Mouse (Mus musculus): ENCODE measurements around the gene Rtp4.

Rtp4 gene

DNA sequence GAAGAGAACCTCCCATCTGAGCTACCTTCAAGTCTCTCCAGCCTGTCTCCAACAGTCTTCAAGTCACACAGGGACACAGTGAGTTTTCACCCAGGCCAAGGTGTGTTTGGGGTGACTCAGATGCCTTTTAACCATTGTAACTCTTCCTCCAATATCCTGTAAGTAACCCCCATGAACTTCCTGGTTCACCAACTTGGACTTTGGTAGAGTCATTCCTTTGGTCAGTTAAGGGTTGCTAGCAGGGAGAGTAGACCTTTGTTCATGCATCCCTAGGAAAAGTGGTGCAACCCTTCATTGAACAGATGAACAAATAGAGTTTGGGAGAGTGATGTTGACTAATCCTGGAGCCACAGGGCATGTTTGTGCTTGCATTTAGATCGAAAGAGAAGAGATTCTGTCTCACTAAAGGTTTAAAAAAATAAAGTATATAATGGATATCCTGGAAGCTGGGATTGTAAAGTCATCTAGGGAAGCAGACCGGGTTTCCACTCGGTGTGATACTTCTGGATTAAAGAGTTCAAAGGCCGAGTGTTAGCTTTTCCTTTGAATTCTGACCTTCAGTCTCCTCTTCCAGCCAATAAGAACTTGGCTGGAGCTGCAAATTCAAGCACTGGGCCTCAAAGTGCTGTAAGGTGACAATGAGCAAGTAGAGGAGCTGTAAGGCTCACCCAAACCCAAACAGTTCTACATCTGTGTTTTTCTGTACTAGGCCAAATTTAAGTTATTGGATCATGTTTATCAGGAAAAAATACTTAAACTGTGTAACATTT, 8.7 kb upstream of the Rtp4 start:
- in situ Hi-C loops (cut with MboI, MseI), result no loop called here

DNA sequence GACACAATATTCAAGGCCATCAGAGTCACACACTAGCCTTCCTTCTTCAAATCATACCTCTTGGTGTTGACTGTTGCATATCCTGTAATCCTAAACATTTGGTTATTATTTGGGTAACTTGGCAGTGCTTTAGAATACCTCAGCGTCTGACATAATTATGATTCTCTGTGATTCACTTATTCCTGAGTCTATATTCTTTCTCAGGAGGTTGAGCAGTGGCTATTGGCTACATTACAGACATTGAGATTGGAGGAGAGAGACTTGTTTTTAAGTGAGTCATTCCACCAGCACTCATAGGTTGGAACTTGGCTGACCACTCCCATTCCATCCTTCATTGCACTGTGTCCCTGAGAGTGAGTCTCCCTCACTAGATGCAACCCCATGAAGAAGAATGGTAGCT, 6.7 kb upstream of the Rtp4 start:
- in situ Hi-C loops (cut with MboI, MseI), result no loop called here

DNA sequence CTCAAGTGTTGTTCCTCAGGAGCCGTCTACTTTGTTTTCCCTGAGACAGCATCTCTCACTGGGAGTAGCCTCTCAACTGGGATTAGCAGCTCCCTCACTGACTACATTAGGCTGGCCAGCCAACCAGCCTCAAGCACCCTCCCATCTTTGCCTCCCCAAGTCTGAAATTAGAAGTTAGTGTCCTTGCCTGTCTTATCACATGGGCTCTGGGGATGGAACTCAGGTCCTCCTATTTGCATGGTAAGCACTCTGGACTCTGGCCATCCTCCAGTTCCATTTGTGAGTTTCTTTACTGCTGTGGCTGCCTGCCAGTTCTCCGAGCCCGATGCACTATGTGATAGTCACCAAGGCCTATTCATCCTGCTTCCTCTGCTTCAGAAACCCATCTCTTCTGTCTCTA, 4.3 kb upstream of the Rtp4 start:
- in situ Hi-C loops (cut with MboI, MseI), result no loop called here

DNA sequence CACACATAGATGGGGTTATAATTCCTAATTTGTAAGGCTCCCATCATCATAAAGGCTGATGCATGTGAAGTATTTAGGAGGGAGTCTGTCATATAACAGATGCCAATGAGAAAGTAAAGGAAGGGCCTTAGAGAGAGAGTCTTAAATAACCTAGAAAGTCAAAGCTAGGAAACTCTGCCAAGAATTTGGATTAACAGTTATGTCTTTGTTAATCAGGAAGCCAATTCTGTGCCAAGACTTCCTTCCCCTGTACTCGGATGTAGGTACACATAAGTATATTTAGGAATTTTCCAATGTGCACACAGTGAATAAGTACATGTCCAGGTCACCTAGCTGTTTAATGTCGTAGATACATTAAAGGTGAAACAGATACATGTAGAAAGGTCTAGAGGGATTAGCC, 3.5 kb upstream of the Rtp4 start:
- in situ Hi-C loops (cut with MboI, MseI), result no loop called here

- in situ Hi-C loops (cut with MboI, MseI), result no loop called here
These were observed 2.9 kb upstream of the Rtp4 start for GRCm38 (mm10) chr16:23517230-23517629.

DNA sequence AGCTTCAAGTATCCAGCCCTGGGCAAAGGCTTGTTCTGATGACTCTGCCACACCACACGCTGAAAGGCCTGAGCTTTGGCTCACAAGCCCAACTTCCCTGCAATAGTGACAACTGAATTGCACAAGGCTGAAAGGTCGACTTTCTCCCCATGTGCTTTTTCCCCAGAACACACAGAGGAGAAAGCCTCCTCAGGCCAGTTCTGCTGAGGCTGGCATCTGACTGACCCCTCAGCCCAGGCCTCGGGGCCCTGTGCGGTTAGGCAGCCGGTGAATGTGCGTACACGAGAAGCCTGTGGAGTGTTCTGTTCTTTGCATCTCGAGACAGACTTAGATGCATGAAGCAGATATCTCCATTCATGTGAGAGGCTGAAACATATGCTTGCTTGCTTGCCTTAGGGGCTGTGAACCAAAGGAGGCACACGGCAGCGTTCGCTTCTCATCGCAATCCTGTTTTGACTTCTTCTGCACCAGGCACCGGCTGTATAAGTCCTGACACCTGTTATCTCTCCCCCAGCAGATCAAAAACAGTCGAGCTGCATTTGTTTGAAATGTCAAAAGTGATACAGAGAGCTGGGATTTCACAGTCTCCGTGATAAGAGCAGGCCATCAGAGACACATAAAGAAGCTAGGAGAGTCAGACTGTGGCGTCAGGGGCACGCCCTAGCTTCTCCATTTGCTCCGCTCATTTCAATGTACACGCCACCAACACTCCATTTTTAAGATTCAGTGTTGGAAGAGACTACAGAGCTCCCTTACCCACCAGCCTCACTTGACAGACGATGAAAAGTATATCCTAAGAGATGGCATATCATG, 2.1 kb upstream of the Rtp4 start:
- in situ Hi-C loops (cut with MboI, MseI), result no loop called here

DNA sequence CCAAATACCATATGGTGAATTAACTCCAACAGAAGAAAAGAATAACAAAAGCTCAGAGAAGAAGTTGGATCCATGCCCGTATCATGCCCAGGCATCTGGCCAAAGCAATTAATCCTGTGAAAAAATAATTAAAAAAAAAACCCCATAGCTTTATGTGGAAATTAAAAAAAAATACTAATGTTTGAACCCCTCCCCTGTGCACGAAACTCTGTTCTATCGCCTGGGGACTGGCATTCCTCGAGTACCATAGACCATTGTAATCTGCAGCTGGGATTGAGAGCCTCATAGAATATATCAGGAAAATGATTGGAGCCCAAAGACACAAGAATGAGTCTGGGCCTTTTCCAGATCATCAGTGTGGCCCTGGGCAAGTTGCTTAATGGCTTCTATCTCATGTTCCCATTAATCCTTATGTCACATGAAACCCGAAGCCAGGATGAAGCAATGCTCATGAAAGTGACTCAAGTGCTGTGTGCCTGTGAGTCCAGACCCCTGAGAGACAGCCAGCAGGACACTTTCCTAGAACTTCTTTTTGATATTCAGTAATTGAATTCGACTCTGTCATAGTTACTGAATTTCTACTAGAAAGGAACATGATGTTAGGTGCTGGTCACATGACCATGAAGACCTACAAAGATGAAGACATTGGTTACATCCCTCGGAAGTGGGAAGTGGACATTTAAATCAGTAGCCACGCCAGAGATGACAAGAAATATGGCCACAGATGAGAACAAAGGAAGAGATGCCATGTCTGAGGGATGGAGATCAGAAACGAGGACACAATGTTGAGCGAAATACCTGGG, 1.3 kb upstream of the Rtp4 start:
- in situ Hi-C loops (cut with MboI, MseI), result no loop called here

DNA sequence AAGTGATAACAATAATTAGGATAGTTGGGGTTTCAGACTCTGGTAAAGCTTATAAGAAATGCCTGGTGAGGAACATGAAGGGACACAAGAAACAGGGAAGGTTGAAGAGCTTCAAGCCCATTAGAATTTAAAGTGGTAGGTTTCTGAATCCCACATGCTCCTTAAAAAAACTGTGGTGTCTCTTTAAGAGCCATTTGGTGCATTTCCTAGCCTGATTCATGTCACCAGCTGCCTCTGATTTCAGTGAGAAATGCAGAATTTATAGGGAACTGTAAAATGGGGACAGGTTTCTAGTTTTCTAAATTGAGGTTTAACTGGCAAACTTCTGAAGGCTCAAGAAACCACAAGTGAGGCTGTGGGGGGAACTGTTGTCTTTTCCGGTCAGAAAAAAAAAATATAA, 320 bp upstream of the Rtp4 start:
- in situ Hi-C loops (cut with MboI, MseI), result loop anchor here in 1 of 2 experiments (5.0 kb wide), 1 partner anchor 72 kb away; no protein-coding TSS in a partner anchor

- in situ Hi-C loops (cut with MboI, MseI), result loop anchor here in 1 of 2 experiments (5.0 kb wide), 1 partner anchor 74 kb away; no protein-coding TSS in a partner anchor
These were observed 1.0 kb downstream of the Rtp4 start for GRCm38 (mm10) chr16:23521092-23521491.

- in situ Hi-C loops (cut with MboI, MseI), result loop anchor here in 1 of 2 experiments (5.0 kb wide), 1 partner anchor 75 kb away; no protein-coding TSS in a partner anchor
These were observed 2.0 kb downstream of the Rtp4 start for GRCm38 (mm10) chr16:23522081-23522480.

DNA sequence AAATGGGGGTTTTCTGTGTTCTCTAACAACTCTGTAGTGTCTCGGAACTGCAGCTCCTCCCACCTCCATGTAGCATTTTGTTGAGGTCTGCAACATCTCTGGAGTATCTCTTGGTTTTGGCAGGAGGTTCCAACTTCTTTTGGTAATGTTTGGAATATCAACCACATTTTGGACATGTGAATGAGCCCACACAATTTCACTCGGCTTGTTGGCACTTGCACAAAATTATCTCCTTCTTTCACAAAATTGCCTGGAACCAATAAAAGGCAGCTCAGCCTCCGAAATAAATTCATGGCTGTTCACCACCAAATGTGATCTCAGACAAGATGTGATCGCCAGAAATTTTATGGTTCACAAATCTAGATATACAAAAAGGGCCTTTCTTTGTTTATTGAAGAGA, 9.1 kb downstream of the Rtp4 start:
- in situ Hi-C loops (cut with MboI, MseI), result no loop called here

DNA sequence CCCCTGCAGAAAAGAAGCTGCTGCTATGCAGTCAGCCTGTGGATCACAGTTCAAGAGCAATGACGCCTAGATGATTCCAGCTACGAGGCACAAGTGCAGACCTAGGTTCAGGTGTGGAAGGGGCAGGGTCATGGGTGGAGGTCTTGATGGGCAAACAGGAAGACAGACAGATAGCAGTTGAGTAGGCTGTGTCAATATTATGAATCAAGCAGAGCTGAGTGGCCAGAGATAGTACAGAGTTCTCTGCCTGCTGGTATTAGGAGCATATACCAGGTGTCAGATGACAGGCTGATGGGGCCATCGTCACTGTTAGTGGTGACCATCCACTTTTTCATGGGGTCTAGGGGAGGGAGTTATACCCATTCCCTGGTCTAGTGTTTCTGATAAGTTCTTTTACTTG, 13.6 kb downstream of the Rtp4 start:
- in situ Hi-C loops (cut with MboI, MseI), result no loop called here

- in situ Hi-C loops (cut with MboI, MseI), result no loop called here
These were observed 21.0 kb downstream of the Rtp4 start for GRCm38 (mm10) chr16:23541046-23541445.

GRCm38 (mm10) chr16:23542866-23543265, 22.8 kb downstream of the Rtp4 start:
- in situ Hi-C loops (cut with MboI, MseI), result no loop called here

- in situ Hi-C loops (cut with MboI, MseI), result no loop called here
These were observed 24.3 kb downstream of the Rtp4 start for GRCm38 (mm10) chr16:23544361-23544760.

DNA sequence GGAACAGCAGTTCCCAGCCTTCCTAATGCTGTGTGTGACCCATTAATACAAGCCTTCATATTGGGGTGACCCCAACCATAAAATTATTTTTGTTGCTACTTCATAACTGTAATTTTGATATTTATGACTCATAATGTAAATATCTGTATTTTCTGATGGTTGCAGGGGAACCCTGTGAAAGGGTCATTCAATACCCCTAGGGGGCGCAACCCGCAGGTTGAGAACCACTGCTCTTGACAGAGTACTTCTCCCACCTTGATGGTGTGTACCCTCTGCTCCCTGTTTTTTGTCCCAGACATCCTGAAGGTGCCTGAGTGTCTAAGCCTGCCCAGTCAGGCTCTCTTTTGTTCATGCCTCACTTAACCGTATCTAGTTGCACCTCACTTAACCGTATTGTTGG, 27.7 kb downstream of the Rtp4 start:
- in situ Hi-C loops (cut with MboI, MseI), result loop anchor here (5.0 kb wide), 4 partner anchors 85 to 350 kb away; no protein-coding TSS in a partner anchor

DNA sequence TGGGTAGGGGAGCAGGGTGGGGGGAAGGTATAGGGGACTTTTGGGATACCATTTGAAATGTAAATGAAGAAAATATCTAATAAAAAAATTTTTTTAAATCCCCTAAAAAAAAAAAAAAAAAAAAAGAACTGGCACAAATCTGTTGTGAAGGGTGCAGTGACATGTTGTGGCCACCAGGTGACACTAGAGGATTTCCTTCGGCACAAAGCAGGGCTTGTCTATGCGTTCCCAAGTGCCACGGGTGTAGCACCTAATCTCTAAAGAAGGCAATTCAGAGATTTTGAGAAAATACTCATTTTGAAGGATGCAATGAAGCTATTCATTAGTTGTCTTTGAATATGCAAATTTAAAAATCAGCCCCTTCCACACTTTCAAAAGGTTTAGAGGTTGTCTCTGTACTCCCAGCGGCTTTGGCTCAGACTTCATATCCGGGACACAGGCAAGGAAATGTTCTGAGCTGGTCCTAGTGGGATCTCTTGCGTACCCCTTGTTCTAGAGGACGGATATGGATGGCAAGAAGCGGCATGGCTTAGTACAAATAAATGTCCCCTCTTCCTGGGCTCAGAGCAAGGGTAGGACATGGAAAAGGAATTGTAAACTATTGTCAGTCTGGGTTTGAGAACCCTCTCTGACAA, 30.4 kb downstream of the Rtp4 start:
- in situ Hi-C loops (cut with MboI, MseI), result loop anchor here (5.0 kb wide), 2 partner anchors 48 to 342 kb away; partner anchors contain the start of gene Sst (in 1 of the 2)

GRCm38 (mm10) chr16:23550981-23551582, 31.0 kb downstream of the Rtp4 start:
- in situ Hi-C loops (cut with MboI, MseI), result loop anchor here (5.0 kb wide), 2 partner anchors 49 to 341 kb away; partner anchors contain the start of gene Sst (in 1 of the 2)

DNA sequence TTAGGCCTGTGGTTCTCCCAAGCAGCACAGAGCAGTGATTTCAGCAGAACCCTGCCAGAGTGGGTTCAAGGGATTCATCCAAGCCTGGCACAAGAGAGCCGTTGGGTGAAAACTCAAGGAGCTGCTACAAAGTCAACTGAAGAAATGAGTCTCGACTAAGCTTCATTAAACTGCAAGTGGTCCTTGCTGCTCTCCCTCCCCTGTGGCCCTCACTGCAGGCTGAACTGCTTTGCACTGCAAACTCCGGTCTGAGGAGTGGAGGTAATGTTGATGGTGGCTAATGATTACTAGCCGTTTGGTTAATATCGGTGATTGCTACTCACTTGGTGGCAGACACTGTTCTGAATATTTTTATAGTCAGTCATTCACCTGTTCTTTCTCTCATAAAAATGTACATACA, 34.6 kb downstream of the Rtp4 start:
- in situ Hi-C loops (cut with MboI, MseI), result loop anchor here (5.0 kb wide), 2 partner anchors 52 to 338 kb away; partner anchors contain the start of gene Sst (in 1 of the 2)

- in situ Hi-C loops (cut with MboI, MseI), result no loop called here
These were observed 37.1 kb downstream of the Rtp4 start for GRCm38 (mm10) chr16:23557195-23557594.

GRCm38 (mm10) chr16:23557669-23558068, 37.6 kb downstream of the Rtp4 start:
- in situ Hi-C loops (cut with MboI, MseI), result no loop called here
